Mouse (Mus musculus) cerebellum, adult 2 months (tissue): ENCODE results near the gene Cacnb3.

Experiments used
- CTCF ChIP-seq: fragments of 200-500 bp; IDR thresholded peaks from 2 replicates; pipeline ENCODE4 v1.5.1; 2011; ENCODE audit warnings: low read depth, mild to moderate bottlenecking, control low read depth, low read length, moderate library complexity, borderline replicate concordance; ENCODE audit not compliant: insufficient read depth
- POLR2A ChIP-seq: fragments of 200-500 bp; IDR thresholded peaks from 2 replicates; pipeline ENCODE4 v1.6.1; 2011; ENCODE audit warnings: low read length, control low read depth, borderline replicate concordance; ENCODE audit not compliant: insufficient read depth

DNA sequence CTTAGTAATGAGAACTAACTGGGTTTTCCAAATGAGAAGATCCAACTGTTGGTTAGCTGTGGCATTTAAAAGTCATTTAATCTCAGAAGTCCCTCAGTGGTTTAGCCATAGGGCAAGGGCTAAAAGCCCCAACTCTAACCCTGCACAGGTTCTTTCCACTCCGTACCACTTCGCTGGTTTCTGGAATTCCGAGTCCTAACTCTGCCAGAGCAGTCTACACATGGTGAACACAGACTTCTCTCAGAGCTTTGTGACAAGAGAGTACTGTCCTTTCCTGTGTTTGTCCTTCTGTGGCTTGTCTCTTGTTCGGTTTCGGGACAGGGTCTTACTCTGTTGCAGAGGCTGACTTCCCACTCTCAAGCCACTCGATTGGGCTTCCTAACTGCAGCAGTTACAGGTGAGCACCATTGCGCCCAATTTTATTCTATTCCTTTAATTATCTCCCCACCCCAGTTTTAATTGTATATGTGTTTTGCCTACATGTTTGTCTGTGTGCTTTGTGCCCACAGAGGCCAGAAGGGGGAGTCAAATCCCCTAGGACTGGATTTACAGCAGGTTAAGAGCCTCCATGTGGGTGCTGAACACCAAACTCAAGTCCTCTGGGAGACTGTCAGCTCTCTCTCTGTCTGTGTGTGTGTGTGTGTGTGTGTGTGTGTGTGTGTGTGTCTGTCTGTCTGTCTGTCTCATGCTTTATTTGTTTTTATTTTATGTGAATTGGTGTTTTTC, 4.0 kb upstream of the Cacnb3 start:
- TF ChIP-seq POLR2A, result no peak
- TF ChIP-seq CTCF, result no peak
